Mouse (Mus musculus) embryonic facial prominence, embryonic 13.5 days (tissue): ENCODE measurements around the gene Wdr20. TPM values are rescaled to one million over a fixed set of nuclear protein-coding genes. Genes with fewer than 3 reads are reported as not detected.
A peak's percentile ranks its signal among the peaks of the same experiment; 100 is the strongest.

ENCODE experiments used
- ATAC-seq: fragments of 200-750 bp; cut with Nextera tagmentation; 2 replicates; pipeline ENCODE4 v1.8.0; 2017; ENCODE audit warnings: low read depth; ENCODE audit not compliant: insufficient number of reproducible peaks, insufficient read depth, low FRiP score, low TSS enrichment
- H3K27ac ChIP-seq: fragments of 300-500 bp; sonication (generic); 2 replicates; pipeline ENCODE4 v1.5.1; 2015; ENCODE audit warnings: moderate library complexity, mild to moderate bottlenecking, inconsistent platforms
- H3K27me3 ChIP-seq: fragments of 300-500 bp; sonication (generic); 2 replicates; pipeline ENCODE4 v1.6.1; 2015; ENCODE audit warnings: mild to moderate bottlenecking, inconsistent platforms
- H3K36me3 ChIP-seq: fragments of 300-500 bp; sonication (generic); 2 replicates; pipeline ENCODE4 v1.6.1; 2015; ENCODE audit warnings: mild to moderate bottlenecking, inconsistent platforms
- H3K4me1 ChIP-seq: fragments of 300-500 bp; sonication (generic); 2 replicates; pipeline ENCODE4 v1.6.1; 2015; ENCODE audit warnings: inconsistent platforms
- H3K4me2 ChIP-seq: fragments of 300-500 bp; sonication (generic); 2 replicates; pipeline ENCODE4 v1.6.1; 2015; ENCODE audit warnings: moderate library complexity, mild to moderate bottlenecking, inconsistent platforms
- H3K4me3 ChIP-seq: fragments of 300-500 bp; sonication (generic); 2 replicates; pipeline ENCODE4 v1.5.1; 2015; ENCODE audit warnings: mild to moderate bottlenecking, inconsistent platforms
- H3K9ac ChIP-seq: fragments of 300-500 bp; sonication (generic); 2 replicates; pipeline ENCODE4 v1.6.1; 2015; ENCODE audit warnings: mild to moderate bottlenecking, inconsistent platforms
- H3K9me3 ChIP-seq: fragments of 300-500 bp; sonication (generic); 2 replicates; pipeline ENCODE4 v1.6.1; 2016; ENCODE audit warnings: inconsistent platforms
- WGBS: fragments of 180-500 bp; shearing (Covaris S2); methylation state at CpG from one replicate; pipeline ENCODE4 v1.1.7; 2015; ENCODE audit warnings: mixed read lengths; 5-methylcytosine and 5-hydroxymethylcytosine counted together
- polyA plus RNA-seq: library from polyadenylated mRNA; unstranded; fragments of >200 nt; fragmentation: Nextera tagmentation; extraction: Ambion mirVana; gene quantifications from 2 replicates; pipeline ENCODE4 v1.2.1, GENCODE M21; 2015

The Wdr20 gene
- polyA plus RNA-seq, 1 experiment from 2014 or later: 31.5 TPM

DNA sequence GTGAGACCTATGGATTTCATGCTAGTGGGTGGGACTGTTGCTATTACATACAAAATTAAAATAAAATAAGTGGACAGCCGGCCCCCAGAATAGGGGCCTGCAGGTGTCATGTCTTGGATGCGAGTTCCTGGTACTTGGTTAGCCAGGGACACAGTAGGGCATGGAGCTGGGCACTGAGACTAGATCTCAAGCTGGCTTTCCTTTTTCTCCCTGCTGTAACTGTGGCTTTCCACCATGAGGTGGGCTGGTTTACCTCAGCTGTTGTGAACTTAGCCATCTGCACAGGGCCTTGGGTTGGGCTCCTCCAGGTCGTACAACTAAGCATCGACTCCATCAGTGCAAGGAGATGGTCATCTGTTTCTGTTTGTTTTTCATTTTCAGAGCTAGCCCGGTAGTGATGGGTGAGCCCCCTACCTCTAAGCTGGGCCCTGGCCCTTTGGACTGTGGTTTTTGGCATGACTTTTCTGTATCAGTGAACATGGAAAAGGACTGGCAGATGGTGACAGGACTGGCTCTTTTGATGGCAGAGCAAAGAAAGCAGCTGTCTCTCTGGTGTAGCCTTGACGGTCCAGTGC is 108.5 kb downstream of the Wdr20 start:
- ATAC-seq: no peak
- no peaks in the 10 kb centered on the region for H3K36me3 ChIP-seq
- WGBS: 71% methylated on average over 6 of the region's 6 CpGs
- no peak overlapping the region for H3K27ac ChIP-seq
- peaks cover 25% of the 10 kb centered on the region for H3K4me1 ChIP-seq
- peak overlapping the region; percentile 51 for H3K4me3 ChIP-seq
- H3K27me3 ChIP-seq: peaks cover 16% of the 10 kb centered on the region
- H3K9me3 ChIP-seq: no peaks in the 10 kb centered on the region
- peak overlapping the region; percentile 67 for H3K4me2 ChIP-seq
- H3K9ac ChIP-seq: peak overlapping the region; percentile 71

DNA sequence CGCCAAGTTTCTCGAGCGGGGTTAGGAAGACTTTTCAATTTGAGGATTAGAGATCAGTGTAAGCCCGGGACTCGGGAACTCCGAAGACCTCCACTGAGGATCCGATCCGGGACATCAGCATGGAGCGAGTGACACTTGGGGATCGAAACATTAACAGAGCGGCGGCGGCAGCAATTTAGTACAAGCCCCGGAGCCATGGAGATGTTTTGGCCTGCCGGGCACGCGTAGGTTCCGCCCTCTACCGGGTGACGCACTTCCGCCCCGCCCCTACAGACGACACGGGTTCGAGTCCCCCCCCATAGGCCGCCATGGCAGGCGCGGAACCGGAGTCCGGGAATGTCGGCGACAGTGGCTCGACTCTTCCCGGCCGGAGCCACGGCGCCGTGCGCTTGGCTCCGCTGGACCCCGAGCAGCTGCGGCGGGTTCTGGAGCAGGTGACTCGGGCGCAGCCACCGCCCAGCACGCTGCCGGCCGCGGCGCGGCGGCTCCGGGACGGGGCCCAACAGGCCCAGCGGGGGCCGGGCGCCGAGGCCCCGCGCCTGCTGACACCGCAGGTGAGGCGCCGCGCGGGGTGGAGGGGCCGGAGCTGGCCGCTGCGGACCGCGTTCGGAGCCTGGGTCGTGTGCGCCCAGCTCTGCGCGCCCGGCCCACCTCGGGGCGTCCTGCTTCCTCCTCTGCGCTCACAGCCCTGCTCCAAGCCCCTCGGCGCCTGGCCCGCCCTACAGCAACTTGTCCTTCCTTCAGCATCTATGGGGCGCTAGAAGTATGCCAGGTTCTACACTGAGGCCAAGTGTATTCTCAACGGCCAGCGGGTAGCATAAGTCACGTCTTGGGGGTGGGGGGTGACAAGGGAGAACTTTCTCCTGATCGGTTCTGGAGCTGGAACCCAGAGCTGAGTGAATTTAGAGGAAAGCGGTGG is 112.5 kb downstream of the Wdr20 start, which contains the start of gene Zfp839:
Zfp839 (plus strand) TSS at position 244 of the 919 bp plus-strand sequence.
- Histone ChIP-seq H3K27me3 (peaks cover 13% of the 10 kb centered on the region), H3K27ac (peak within 1 kb of the TSS; percentile 74), H3K4me1 (peaks cover 27% of the 10 kb centered on the region), H3K9me3 (no peaks in the 10 kb centered on the region), H3K36me3 (peaks cover 11% of the 10 kb centered on the region), H3K4me3 (peak within 1 kb of the TSS; percentile 91), H3K9ac (peak within 1 kb of the TSS; percentile 93), H3K4me2 (peak within 1 kb of the TSS; percentile 80)
- under 1% methylated on average over 89 of the region's 89 CpGs for WGBS
- peak; percentile 69 for ATAC-seq

DNA sequence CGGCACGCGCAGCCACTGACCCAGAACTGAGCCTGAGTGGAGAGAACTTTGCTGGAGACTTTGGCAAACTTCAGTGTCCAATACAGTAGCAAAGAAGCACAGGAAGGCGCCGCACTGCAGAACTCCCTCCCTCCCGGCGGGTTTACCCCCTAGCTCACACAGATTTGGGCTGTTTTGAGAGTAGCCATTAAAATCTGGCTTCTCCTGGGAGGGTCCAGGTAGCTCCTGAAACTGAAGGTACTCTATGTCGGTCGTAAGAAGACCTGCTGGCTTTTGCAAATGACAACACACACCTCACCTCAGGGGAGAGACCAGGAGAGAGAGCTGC is 113.1 kb downstream of the Wdr20 start:
- WGBS: 15% methylated on average over 9 of the region's 9 CpGs

DNA sequence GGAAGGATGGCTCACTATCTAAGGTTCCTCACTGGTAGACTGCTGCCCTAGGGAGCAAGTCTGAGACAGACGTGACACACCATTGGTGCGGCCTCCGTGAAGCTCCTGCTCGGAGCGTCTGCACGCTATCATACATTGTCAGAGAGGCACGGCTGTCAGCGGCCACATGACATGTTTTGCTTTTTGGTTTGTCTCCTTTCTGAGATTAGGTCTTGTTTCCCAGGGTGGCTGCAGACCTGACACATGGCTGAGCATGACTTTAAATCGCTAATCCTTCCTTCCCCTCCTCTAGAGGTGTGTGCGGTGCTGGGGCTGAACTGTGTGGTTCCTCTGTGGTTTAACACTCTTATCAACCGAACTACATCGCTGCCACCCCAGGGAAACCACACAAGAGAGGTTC is 113.7 kb downstream of the Wdr20 start:
- Histone ChIP-seq H3K27ac (no peak overlapping the region), H3K9me3 (no peaks in the 10 kb centered on the region), H3K4me3 (peak overlapping the region; percentile 91), H3K27me3 (peaks cover 8% of the 10 kb centered on the region), H3K9ac (peak overlapping the region; percentile 93; the same call in 1 of the 2 replicates), H3K4me2 (peak overlapping the region; percentile 80), H3K36me3 (peaks cover 22% of the 10 kb centered on the region), H3K4me1 (peaks cover 17% of the 10 kb centered on the region)
- 79% methylated on average over 12 of the region's 12 CpGs for WGBS
- ATAC-seq: no peak

More for the DNA sequence above, 113.1 kb downstream of the Wdr20 start:
- Histone ChIP-seq H3K27ac (peak overlapping the region; percentile 74), H3K9me3 (no peaks in the 10 kb centered on the region), H3K27me3 (peaks cover 13% of the 10 kb centered on the region), H3K36me3 (peaks cover 17% of the 10 kb centered on the region), H3K4me3 (peak overlapping the region; percentile 91), H3K4me2 (peak overlapping the region; percentile 80), H3K9ac (peak overlapping the region; percentile 93), H3K4me1 (peaks cover 21% of the 10 kb centered on the region)
- no peak for ATAC-seq

DNA sequence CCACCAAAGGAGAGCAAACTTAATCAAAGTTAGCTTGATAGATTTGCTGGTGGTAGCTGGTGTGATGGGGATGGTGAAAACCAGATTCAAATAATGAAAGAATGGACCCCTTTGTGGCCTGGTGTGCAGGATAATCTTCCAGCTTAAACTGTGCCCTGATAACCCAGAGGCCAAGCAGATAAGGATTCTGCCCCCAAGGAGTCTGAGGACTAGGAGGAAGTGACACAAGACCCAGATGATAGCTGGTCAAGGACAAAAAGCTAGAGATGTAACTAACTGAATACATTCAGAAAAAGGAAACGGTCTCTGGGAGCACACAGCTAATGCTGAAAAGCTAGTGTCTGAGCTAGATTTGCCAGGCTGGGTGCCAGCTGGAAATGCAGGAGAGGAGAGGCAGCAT is 114.2 kb downstream of the Wdr20 start:
- Histone ChIP-seq H3K4me1 (peaks cover 17% of the 10 kb centered on the region), H3K9me3 (no peaks in the 10 kb centered on the region), H3K27ac (no peak overlapping the region), H3K9ac (0 out of 2 replicates have a peak overlapping the region, but pooled peaks have one; percentile 93), H3K4me3 (no peak overlapping the region), H3K4me2 (no peak overlapping the region), H3K27me3 (peaks cover 2% of the 10 kb centered on the region; the same call in 1 of the 2 replicates), H3K36me3 (peaks cover 25% of the 10 kb centered on the region)
- no peak for ATAC-seq
- WGBS: 89% methylated on average over 1 of the region's 1 CpGs

Other genes starting within 250 kb of the Wdr20 start
- 56.9 and 62.3 TPM in 2 replicates for gene Dync1h1, start 136.5 kb upstream of the Wdr20 start, polyA plus RNA-seq
- not detected in 2 replicates for gene 1700001K19Rik, start 55.3 kb upstream of the Wdr20 start, polyA plus RNA-seq
- gene Hsp90aa1, start 35.2 kb upstream of the Wdr20 start, polyA plus RNA-seq: 827 and 849 TPM in 2 replicates
- gene Mok, start 103.0 kb downstream of the Wdr20 start, polyA plus RNA-seq: 6.5 and 7.3 TPM in 2 replicates
- gene Zfp839, start 112.3 kb downstream of the Wdr20 start, polyA plus RNA-seq: 7.7 and 8.7 TPM in 2 replicates
- gene Cinp, start 151.2 kb downstream of the Wdr20 start, polyA plus RNA-seq: 66.9 and 74.3 TPM in 2 replicates
- 5.0 and 5.4 TPM in 2 replicates for gene Tecpr2, start 151.3 kb downstream of the Wdr20 start, polyA plus RNA-seq
- gene Ankrd9, start 241.1 kb downstream of the Wdr20 start, polyA plus RNA-seq: 16.4 and 16.8 TPM in 2 replicates